Mouse (Mus musculus) C2C12 (cell line): ENCODE data around the gene 2200002J24Rik.

Source experiments
- CTCF ChIP-seq: IDR thresholded peaks from one replicate; pipeline ENCODE4 v1.5.1; 2011; ENCODE audit not compliant: control insufficient read depth, insufficient read depth, insufficient read length
- FOSL1 ChIP-seq: IDR thresholded peaks from one replicate; pipeline ENCODE4 v1.8.0; 2011; ENCODE audit warnings: mild to moderate bottlenecking, low read length; ENCODE audit not compliant: poor library complexity, insufficient read depth, severe bottlenecking
- MAX ChIP-seq: IDR thresholded peaks from one replicate; pipeline ENCODE4 v1.6.1; 2011; ENCODE audit warnings: mild to moderate bottlenecking, control low read depth
- MYOD1 ChIP-seq: IDR thresholded peaks from one replicate; pipeline ENCODE4 v1.6.1; 2011; ENCODE audit warnings: low read depth; ENCODE audit not compliant: control insufficient read depth, insufficient read length

GRCm38 (mm10) chr7:30723274-30723953 lies 24.7 kb downstream of the 2200002J24Rik start:
- TF ChIP-seq FOSL1 (no peak), MAX (no peak), CTCF (no peak), MYOD1 (no peak)
